Mouse (Mus musculus): Measurements from ENCODE around the gene Hoxa4.

- TF ChIP-seq EP300 (IDR thresholded peaks at IDR 0.05; ENCODE audit: low read length) (no peak), POLR2A (IDR thresholded peaks at IDR 0.05; ENCODE audit: low read depth, low read length) (no peak), SIN3A (IDR thresholded peaks at IDR 0.05; ENCODE audit: low read length) (no peak), CTCF (conservative IDR thresholded peaks at IDR 0.05 in 1 of 2, IDR thresholded peaks at IDR 0.05 in 1 of 2; ENCODE audit: low read depth in 2 of 2, low read length in 2 of 2) (no peak), POLR2AphosphoS2 (IDR thresholded peaks at IDR 0.05; ENCODE audit: low read depth, low read length) (no peak), SMC3 (IDR thresholded peaks at IDR 0.05; ENCODE audit: low read depth, low read length) (no peak), ZC3H11A (IDR thresholded peaks at IDR 0.05; ENCODE audit: low read depth, low read length) (no peak), USF1 (IDR thresholded peaks at IDR 0.05; ENCODE audit: low read depth, low read length) (no peak), RAD21 (IDR thresholded peaks at IDR 0.05; ENCODE audit: low read depth, low read length) (no peak), UBTF (IDR thresholded peaks at IDR 0.05; ENCODE audit: low read depth, low read length) (no peak), ETS1 (conservative IDR thresholded peaks at IDR 0.05; ENCODE audit: low read depth, low read length) (no peak), USF2 (conservative IDR thresholded peaks at IDR 0.05; ENCODE audit: low read depth, low read length) (no peak)
Measured at GRCm38 (mm10) chr6:52217459-52217768, 25.9 kb upstream of the Hoxa4 start.

Measured in CH12.LX (cell line).